Mouse (Mus musculus) adipocyte (in vitro differentiated cells): Measurements from ENCODE around the gene Cdc27.
"Not testable (repeated sequence)": the region's sequence is repeated elsewhere in the genome, so short reads cannot be mapped to it uniquely, and the experiment has no call there.

ENCODE experiments used
- DNase-seq: peaks from one replicate; pipeline ENCODE4 v3.0.0-alpha.2; 2016; ENCODE audit warnings: low spot score

Gene Cdc27

DNA sequence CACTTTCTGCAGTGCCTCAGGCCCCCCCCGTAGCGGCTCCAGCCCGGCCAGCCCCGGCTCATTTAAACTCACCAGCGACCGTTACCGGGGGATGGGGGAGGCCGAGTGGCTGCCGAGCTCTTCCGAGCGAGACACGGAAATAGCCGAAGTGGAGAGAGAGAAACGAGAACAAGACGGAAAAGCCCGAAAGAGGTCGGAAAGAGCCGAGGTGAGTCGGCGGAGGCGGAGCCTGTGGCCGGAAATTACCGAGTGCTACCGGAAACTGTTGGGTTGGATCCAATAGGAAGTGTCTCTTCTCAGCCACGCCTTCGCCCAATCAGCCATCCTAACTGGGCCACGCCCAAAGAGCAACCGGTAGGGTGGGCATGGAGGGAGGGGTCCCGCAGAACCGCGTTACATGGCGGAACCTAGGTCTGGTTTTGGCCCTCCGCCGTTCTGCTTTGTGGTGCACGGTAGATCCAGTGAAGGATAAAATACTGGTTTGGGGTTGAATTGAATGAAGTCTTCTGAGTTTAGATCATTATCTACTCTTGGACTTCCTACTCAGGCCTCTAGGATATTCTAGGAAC is at the start of gene Cdc27, which contains the start of gene Myl4:
TSS of gene Cdc27 (minus strand) at position 215 of the 569 bp plus-strand sequence.
TSS of gene Myl4 (plus strand) at position 258 of the 569 bp plus-strand sequence.
- DNase-seq, result peak; percentile 99

DNA sequence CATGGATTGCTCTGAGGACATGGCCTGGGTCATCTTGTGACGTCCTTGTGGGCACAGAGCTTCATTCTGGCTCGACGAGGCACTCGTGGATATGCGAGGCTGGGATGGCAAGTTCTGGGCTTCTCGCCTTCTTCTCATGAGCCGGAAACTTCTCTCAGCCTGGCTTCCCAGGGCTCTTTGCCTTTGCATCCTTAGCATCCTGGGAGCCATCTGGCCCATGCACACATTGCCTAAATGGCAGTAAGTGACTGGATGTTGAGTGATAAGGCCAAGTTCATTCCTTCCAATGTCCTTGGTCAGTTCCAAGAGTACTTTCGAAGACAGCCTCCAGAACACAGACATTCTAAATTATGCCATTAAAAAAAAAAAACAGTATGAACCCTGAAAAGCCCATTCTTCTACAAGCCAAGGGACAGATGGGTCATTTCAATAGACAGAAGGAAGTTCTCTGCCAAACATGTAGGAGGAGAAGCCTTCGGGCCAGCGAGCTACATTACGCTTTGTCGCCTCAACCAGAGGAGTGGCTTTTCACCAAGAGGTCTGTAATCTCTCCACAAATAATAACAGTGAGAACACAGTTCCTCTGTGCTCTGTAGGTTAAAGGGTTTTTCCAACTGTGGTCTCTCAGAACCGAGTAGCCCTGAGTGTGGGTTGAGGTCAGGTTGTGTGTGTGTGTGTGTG is 49.0 kb upstream of the Cdc27 start:
- peak; percentile 30 for DNase-seq

DNA sequence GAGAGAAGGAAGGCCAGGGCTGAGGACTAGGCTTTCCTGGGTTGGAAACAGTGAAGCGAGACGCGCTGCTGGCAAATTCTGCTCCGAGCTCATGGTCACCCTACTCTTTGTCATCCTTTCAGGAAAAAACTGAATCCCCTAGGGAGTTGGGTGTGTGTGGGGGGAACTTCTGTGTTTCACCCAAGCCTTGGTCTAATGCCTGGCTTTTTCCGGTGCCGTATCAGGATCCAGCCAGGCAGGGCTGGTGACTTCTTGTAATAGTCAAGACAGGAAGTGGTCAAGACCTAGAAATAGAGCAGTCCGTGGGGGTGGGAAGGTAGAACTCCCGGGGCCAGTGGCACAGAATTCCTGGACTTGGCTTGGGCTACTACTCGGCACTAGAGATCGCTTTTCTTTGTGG is 45.9 kb upstream of the Cdc27 start:
- DNase-seq, result no peak

DNA sequence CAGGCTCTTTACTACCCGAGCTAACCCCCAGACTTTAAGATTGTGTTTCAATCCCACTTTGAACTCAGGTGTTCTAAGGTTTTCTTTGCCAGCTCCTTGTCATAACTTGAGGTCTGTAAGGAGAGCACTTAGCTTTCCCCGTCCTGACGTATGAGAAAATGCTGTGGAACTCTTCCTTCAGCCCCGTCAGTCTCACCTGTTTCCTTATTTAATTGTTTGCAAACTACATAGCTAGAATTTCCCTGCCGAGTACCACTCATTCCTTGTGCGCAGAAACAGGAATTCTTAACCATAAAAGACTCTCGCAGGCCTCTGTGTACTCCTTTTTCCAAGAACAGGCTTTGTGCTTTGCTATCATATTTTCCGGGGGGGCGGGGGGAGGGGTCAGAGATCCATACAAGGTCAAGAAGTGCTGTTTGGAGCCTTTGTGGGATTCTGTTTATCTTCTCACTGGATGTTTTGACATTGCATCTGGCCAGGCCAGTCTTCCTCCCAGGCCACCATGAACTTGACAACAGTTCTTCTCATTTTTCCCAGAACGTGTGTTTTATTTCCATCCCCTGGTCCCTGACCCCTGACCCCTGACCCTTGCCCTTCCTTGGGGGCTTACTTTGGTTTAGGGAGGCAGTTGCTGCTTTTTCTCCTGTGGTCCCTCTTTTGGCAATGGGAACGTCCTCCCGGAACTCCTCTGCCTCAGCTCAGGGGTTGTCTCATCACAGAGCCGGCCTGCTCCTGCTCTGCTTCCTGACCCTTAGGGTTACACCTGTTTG is 41.8 kb upstream of the Cdc27 start:
- DNase-seq, result no peak

DNA sequence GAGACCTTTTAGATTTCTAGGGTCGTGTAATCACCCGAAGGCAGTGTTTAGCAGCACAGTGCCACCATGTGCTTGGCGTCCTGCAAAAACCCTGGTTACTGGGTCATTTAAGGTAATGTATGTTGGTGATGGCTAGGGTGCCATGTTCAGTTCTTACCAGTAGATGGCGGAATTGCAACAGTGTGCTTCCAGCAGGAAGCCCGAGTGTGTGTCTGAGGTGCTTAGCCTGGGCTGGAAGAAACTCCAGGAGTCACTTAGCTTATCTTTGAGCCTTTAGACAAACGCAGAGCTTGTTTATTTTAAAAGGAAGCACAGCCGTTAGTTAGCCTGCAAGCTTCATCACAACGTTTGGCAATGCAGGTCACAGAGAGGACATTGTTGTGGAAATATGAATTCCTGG is 39.7 kb upstream of the Cdc27 start:
- peak; percentile 89 for DNase-seq

DNA sequence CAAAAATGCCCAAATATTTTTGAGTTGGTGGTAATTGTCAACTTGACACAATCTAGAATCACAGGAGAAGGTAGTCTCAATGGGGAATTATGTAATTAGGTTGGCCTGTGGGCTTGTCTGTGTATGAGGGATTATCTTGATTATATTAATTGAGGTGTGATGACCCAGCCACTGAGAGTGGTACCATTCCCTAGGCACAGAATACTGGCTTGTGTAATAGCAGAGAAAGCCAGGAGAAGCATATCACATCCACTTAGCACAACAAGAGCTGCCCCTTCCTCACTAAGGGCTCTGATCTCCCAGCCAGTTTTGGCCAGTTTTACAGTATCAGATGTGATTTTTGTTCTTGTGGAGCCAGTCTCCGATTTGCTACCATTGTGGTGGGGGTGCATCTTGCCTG is 39.1 kb upstream of the Cdc27 start:
- DNase-seq, result no peak

DNA sequence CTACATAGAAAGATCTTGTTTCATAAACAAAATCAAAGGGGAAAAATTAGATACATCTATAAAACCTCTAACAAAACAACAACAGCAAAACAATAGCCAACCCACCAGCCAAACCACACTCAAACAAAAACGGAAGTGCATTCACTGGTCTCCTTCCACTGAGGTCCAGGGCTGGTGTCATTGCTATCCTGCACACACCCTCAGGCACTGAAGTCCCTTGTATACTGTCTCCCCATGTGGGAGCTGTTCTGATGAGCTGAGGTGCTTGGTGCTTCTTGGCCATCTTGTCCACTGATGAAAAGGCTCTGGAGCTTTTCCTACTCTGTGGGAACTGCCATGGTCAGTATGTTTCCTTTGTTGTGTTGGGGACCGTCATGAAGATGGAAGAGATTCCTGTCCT is 38.1 kb upstream of the Cdc27 start:
- DNase-seq, result no peak

DNA sequence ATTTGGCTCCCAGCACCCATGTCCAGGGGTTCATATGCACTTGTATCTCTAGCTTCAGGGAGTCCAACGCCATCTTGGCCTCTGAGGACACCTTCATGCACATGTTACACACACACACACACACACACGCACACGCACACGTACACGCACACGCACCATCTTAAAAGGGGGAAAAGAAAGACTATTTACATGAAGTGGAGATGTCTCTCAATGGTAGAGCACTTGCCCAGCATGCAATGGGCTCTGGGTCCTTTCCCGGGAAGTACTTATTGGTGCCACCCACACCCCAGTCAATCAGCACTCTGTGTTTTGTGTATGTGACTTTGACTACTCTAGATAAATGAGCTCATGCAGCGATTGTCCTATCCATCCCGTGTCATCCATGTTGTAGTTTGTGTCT is 37.5 kb upstream of the Cdc27 start:
- DNase-seq, result no peak

DNA sequence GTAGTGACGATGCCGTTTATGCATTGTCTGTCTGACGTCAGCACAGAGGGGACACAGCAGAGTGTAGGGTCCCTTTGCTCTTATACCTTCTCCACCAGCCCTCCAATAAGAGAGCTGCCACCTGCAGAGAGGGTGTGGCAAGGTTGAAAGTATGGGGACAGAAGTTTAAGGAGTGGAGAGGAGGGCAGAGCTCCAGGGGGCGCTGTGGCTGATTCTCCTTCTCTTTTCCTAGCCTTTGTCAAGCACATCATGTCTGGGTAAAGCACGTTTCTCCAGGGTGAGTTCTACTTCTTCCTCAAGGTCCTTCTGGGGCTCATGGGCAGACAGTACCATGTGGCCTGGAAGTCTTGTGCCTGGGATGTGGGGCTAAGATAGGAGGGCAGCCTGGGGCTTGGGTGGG is 35.1 kb upstream of the Cdc27 start:
- no peak for DNase-seq

DNA sequence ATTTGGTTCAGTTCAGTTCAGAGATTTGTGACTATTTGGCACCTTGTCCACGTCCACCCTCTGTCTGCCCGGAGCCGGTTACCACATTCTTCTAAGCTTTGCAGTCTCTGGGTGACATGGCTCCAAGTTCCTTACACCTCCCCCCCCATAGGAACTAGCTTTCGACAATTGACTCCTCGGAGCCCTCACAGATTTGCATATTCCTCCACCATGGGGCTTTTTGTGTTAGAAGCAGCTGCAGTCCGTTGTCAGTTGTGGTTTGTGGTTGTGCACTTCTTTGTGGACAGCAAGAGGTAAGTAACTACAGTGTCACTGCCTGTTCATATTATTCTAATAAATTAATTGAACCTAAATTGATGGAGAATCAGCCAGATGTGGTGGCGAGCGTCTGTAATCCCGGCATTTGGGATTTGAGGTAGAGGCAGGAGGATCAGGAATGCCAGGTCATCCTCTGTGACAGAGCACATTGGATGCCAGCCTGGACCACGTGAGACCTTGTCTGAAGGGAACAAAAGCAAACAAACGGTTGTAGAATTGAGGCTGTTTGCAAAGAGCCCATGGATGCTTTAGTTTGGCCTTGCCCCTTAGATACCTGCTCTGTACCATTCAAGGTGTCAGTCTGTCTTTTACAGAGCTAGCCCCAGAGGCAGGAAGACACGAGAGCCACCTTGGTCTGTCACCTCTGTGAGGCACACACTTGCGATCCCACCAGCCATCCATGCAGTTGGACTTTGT is 32.4 kb upstream of the Cdc27 start:
- DNase-seq, result no peak

DNA sequence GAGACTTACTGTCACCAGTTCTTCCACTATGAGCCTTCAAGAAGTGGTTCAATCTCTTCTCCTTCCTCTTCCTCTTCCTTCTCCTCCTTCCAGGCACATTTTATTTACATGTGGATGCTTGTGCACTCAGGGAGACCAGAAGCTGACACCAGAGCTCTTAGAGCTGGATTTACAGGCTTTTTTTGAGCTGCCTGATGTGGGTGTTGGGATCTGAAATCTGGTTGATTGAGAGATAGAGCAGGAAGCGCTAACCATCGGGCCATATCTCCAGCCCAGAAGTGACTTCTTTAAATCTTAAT is 31.8 kb upstream of the Cdc27 start:
- DNase-seq, result no peak

DNA sequence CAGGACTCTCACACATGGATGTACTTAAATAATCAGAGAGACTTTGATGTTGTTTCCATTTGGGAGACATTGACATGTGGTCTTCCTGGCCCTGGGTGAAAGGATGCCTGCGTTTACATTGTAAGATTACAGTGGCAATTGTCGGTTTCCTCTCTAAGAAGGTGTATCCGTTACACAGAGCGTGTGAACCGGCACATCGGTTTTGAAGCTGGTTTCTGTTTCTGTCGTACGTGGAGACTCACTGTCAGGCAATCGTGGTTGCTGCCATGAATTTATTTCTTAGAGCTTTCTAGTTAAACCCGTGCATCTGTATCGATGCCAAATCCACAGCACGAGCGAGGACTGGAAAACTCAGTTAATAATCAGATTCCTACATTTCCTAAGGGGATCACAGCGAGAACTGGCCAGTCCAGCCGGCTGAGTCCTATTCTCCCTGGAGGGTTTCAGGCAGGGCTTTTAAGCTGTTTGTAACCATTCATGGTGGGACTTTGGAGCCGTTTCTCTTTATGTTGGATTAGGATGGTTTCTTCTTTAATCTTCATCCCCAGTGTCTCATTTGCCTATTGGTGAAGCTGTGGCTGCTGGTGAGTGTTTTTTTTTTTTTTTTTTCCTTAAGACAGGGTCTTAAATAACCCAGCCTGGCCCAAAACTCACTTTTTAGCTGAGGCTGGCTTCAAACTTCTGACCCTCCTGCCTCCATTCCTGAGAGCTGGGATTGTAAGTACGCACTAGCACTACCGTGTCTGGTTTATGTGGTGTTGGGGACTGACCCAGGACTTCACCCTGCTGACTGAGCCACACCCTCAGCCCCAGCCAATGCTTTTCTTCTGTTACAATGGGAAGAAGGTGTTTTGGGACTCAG is 31.3 kb upstream of the Cdc27 start:
- DNase-seq, result no peak

DNA sequence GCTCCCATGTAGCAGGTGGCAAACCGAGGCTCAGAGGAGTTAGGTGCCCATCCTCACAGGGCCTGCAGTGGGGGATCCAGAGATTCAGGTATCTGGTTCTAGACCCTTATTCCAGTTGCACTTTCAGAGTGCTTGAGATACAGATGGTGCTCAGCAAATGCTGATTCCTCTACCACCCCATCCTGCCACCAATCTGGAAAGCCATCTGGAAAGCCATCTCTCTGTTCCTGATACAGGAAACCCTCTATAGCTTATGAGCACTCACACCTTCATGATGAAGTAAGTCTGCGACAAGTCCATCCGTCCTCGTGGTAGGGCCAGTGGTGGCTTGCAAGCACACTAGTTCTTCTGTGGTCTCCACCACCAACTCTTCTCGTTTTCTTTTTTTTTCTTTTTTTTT is 30.2 kb upstream of the Cdc27 start:
- DNase-seq, result no peak

DNA sequence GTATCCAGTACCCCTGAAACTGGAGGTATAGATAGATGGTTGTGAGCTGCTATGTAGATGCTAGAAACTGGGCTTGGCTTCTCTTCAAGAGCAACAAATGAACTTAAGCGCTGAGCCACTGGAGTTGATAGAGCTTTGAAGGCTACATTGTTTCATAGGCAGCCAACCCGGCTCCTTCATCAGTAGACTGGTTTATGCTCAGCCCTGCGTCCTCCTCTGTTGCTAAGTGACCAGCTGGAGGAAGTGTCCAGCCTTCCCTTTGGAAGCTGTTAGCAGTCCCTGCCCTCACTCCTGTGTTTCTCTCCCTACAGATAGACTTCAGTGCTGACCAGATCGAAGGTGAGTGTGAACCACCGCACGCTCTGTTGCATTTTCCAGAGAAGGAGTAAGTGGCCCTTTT is 29.7 kb upstream of the Cdc27 start:
- no peak for DNase-seq

DNA sequence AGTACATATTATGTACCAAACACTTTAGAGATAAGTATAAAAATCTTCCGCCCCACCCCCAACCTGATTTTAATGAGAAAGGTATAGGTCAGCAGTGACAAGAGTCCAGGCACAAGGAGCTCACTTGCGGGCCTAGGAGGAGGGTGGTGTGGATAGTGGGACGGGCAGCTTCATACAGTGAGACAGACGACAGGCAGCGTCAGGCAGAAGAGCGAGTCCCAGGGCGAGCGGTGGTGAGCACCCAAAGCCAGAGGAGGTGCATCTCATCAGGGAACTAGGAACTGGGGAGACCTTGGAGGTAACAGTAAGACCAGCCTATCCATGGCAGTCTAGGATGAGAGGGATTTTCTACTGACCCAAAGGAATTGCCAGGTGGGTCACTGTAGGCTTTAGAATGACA is 29.2 kb upstream of the Cdc27 start:
- no peak for DNase-seq

DNA sequence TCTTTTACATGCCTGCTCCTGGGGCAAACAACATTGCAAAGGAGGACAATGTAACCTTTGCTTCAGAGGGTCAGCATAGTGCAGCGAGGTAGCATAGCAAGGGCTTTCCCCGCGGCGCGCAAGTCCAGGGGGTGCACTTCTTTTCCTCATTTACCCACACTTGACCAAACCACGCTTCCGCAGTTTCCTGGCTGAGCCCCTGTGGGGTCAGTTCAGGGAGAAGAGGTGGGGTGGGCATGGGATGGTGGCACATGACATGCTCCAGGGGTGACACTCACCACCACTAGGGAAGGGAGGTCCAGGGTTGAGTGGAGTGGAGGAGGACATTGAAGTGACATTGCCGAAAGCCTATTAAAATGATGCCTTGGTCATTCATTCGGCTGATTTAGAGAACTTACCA is 28.7 kb upstream of the Cdc27 start:
- DNase-seq, result no peak

DNA sequence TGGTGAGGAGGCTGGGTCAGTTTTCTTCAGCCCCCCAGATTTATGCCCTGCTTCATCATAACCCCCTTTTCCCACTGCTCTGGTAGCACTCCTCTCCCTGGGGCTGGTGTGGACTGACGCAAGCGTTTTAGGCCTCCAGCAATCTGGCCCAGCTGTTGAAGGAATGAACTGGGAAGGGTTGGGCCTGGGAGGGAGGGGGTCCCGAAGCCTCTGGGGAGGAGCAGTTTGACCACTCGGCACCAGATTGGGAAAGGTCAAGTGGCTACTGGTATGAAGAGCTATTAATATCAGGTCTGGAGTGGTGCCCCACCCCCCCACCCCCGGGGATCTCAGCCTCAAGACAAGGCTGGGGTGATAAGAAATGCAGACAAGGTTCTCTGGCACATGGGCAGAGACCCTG is 27.7 kb upstream of the Cdc27 start:
- DNase-seq, result no peak

DNA sequence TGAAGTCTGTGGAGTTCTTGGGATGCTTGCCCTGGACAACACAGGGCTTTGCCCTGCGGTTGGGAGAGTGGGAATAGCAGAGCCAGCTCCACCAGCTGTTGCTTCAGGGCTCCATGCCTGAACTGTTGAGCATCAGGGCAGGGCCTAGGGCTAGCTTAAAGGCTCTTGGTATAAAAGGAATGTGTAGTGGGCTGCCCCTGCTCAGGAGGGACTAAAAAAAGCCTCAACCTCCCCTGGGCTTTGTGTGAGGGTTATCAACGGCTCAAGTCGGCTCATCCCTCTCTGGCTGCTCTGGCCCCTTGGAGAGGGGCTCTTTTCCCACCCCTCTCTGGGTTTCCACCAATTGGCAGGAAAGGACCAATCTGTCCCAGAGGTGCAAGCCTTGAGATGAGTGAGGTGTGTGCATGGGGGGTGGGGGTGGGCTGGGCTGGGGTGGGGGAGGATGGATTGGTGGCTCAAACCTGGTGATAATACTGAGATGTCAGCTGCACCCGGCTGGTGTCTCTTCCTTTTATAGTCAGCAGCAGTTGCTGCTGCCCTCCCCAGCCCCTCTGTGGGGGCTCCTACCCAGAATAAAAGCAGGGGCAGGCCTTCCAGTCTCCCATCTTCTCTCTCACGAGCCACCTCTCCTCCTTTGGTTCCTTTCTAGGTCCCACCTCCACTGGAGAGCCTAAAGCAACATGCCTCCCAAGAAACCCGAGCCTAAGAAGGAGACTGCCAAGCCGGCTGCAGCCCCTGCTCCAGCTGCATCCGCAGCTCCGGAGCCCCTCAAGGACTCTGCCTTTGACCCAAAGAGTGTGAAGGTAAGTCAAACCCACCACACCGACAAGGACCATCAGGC is 26.6 kb upstream of the Cdc27 start:
- DNase-seq, result no peak

DNA sequence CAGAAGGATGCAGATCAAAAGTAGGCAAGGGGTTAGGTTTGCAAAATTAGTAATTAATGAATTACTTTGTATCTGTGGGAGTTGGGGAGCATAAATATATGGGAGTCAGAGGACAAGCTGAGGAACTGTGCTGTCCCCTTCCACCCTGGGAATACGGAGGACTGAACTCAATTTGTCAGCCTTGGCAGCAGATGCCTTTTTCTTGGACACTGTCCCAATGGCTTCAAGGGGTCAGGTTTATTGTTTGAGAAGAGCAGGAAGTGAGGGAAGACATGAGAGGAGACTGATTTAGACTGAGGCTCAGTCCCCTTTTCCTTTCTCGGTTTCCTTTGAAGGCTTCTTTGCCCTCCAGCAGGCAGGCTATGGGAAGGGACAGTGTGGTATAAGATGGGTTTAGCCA is 22.1 kb upstream of the Cdc27 start:
- DNase-seq, result peak; percentile 59

DNA sequence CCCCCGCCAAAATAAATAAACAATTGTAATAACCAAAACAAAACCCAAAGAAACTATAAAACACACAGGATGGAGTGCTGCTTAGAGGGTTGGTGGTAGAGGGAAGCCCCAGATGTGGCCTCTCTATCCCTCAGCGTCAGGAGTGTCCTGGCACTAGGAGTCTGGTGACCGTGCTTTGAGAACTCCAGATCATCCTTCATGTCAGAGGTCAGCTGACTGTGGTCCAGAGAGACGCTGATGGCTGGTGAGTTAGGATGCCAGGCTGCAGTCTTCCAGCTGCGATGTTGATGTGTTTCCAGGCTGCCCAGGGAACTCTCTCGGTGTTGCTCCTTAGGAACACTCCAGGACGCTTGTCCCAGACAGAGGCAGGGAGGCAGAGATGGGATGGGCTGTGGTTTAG is 21.7 kb upstream of the Cdc27 start:
- no peak for DNase-seq

DNA sequence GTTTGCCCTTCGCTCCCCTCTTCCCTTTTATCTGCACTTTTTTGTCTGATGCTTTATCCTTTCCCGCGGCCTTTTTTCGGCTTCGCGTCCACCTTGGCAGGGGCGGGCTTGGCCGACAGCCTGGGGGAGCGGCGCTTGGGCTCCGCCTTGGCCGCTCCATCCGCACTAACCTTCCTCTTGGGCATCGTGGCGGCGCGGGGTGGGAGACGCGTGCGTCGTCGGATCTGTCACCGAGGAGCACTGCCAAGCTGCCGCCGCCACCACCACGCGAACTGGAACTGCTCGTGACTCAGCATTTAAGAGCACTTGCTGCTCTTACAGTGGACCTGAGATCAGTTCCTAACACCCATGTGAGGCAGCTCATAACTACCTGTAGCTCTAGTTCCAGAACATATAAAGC is 21.0 kb upstream of the Cdc27 start:
- DNase-seq, result not testable (repeated sequence)
